Mouse (Mus musculus): Measurements from ENCODE around the gene Sohlh1.

DNA sequence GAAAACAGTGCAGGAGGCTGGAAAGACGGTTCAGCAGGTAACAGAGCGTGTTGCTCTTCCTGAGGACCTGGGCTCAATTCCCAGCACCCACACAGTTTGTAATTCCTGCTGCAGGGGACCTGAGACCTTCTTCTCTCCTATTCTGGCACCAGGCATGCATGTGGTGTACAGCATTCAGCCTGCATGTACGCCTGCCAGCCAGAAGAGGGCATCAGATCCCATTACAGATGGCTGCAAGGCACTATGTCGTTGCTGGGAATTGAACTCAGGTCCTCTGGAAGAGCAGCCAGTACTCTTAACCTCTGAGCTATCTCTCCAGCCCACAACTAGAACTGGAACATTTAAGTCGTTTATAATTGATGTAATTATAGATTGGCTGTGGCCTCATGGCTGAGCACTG, 33.7 kb downstream of the Sohlh1 start:
- TF ChIP-seq CTCF (IDR thresholded peaks at IDR 0.05; ENCODE audit: low read depth, low read length): 0 out of 2 replicates have a peak, but pooled peaks have one; percentile 15
- no peak for TF ChIP-seq POLR2AphosphoS5 (IDR thresholded peaks at IDR 0.05; ENCODE audit: insufficient replicate concordance, low read depth, low read length)
- TF ChIP-seq GATA1 (IDR thresholded peaks at IDR 0.05; ENCODE audit: borderline replicate concordance, low read length): no peak
